Mouse (Mus musculus): ENCODE results near the gene Tmc2. TPM values are rescaled to one million over a fixed set of nuclear protein-coding genes. Genes with fewer than 3 reads are reported as not detected.

The Tmc2 gene
- polyA plus RNA-seq (2012; rRNA removed) = not detected in 2 replicates

- Histone ChIP-seq H3K27ac (ENCODE audit: control insufficient read depth, insufficient read depth, low read length) (no peak within 1 kb of the TSS), H3K27me3 (ENCODE audit: control insufficient read depth, insufficient read depth, low read length) (no peaks in the 10 kb centered on the region), H3K4me3 (ENCODE audit: control insufficient read depth, insufficient read depth, low read length) (no peak within 1 kb of the TSS), H3K36me3 (ENCODE audit: control insufficient read depth, insufficient read depth, low read length) (no peaks in the 10 kb centered on the region), H3K4me1 (replicated peaks; ENCODE audit: control insufficient read depth, insufficient read depth, low read length) (no peaks in the 10 kb centered on the region)
- TF ChIP-seq POLR2A (IDR thresholded peaks at IDR 0.05; ENCODE audit: control insufficient read depth, extremely low read depth, insufficient read depth, low read length, poor library complexity) = no peak
- TF ChIP-seq CTCF (IDR thresholded peaks at IDR 0.05; ENCODE audit: borderline replicate concordance, control insufficient read depth, extremely low read depth, insufficient read depth, low read length, poor library complexity) = no peak
- WGBS = 97% methylated on average over 16 of the region's 16 CpGs
- no peak for DNase-seq
Measured at GRCm38 (mm10) chr2:130194894-130195293, at the start of gene Tmc2. Gene Tmc2, plus strand, starts transcription at chr2:130195194.

GRCm38 (mm10) chr2:130146089-130146668, 48.8 kb upstream of the Tmc2 start:
- DNase-seq = no peak
- H3K36me3 ChIP-seq (ENCODE audit: control insufficient read depth, insufficient read depth, low read length) = no peaks in the 10 kb centered on the region
- H3K27me3 ChIP-seq (ENCODE audit: control insufficient read depth, insufficient read depth, low read length) = no peaks in the 10 kb centered on the region
- TF ChIP-seq POLR2A (IDR thresholded peaks at IDR 0.05; ENCODE audit: control insufficient read depth, extremely low read depth, insufficient read depth, low read length, poor library complexity) = no peak
- TF ChIP-seq CTCF (IDR thresholded peaks at IDR 0.05; ENCODE audit: borderline replicate concordance, control insufficient read depth, extremely low read depth, insufficient read depth, low read length, poor library complexity) = no peak
- 88% methylated on average over 5 of the region's 5 CpGs for WGBS
- no peak overlapping the region for H3K27ac ChIP-seq (ENCODE audit: control insufficient read depth, insufficient read depth, low read length)
- no peak overlapping the region for H3K4me3 ChIP-seq (ENCODE audit: control insufficient read depth, insufficient read depth, low read length)
- H3K4me1 ChIP-seq (replicated peaks; ENCODE audit: control insufficient read depth, insufficient read depth, low read length) = no peaks in the 10 kb centered on the region

GRCm38 (mm10) chr2:130155171-130155570, 39.8 kb upstream of the Tmc2 start:
- H3K27me3 ChIP-seq (ENCODE audit: control insufficient read depth, insufficient read depth, low read length) = no peaks in the 10 kb centered on the region
- no peaks in the 10 kb centered on the region for H3K36me3 ChIP-seq (ENCODE audit: control insufficient read depth, insufficient read depth, low read length)
- H3K27ac ChIP-seq (ENCODE audit: control insufficient read depth, insufficient read depth, low read length) = no peak overlapping the region
- WGBS = 89% methylated on average over 3 of the region's 3 CpGs
- no peak for DNase-seq
- no peak for TF ChIP-seq POLR2A (IDR thresholded peaks at IDR 0.05; ENCODE audit: control insufficient read depth, extremely low read depth, insufficient read depth, low read length, poor library complexity)
- H3K4me3 ChIP-seq (ENCODE audit: control insufficient read depth, insufficient read depth, low read length) = no peak overlapping the region
- H3K4me1 ChIP-seq (replicated peaks; ENCODE audit: control insufficient read depth, insufficient read depth, low read length) = no peaks in the 10 kb centered on the region

- Histone ChIP-seq H3K4me1 (replicated peaks; ENCODE audit: control insufficient read depth, insufficient read depth, low read length) (no peaks in the 10 kb centered on the region), H3K4me3 (ENCODE audit: control insufficient read depth, insufficient read depth, low read length) (no peak overlapping the region), H3K27me3 (ENCODE audit: control insufficient read depth, insufficient read depth, low read length) (no peaks in the 10 kb centered on the region), H3K36me3 (ENCODE audit: control insufficient read depth, insufficient read depth, low read length) (no peaks in the 10 kb centered on the region), H3K27ac (ENCODE audit: control insufficient read depth, insufficient read depth, low read length) (no peak overlapping the region)
- TF ChIP-seq CTCF (IDR thresholded peaks at IDR 0.05; ENCODE audit: borderline replicate concordance, control insufficient read depth, extremely low read depth, insufficient read depth, low read length, poor library complexity) (no peak), POLR2A (IDR thresholded peaks at IDR 0.05; ENCODE audit: control insufficient read depth, extremely low read depth, insufficient read depth, low read length, poor library complexity) (no peak)
- DNase-seq = no peak
Measured at GRCm38 (mm10) chr2:130155851-130156250, 39.1 kb upstream of the Tmc2 start.

GRCm38 (mm10) chr2:130157231-130158087, 37.5 kb upstream of the Tmc2 start:
- TF ChIP-seq CTCF (IDR thresholded peaks at IDR 0.05; ENCODE audit: borderline replicate concordance, control insufficient read depth, extremely low read depth, insufficient read depth, low read length, poor library complexity) = no peak
- TF ChIP-seq POLR2A (IDR thresholded peaks at IDR 0.05; ENCODE audit: control insufficient read depth, extremely low read depth, insufficient read depth, low read length, poor library complexity) = no peak
- no peaks in the 10 kb centered on the region for H3K4me1 ChIP-seq (replicated peaks; ENCODE audit: control insufficient read depth, insufficient read depth, low read length)
- WGBS = 88% methylated on average over 14 of the region's 14 CpGs
- DNase-seq = no peak
- no peak overlapping the region for H3K27ac ChIP-seq (ENCODE audit: control insufficient read depth, insufficient read depth, low read length)
- H3K27me3 ChIP-seq (ENCODE audit: control insufficient read depth, insufficient read depth, low read length) = no peaks in the 10 kb centered on the region
- H3K4me3 ChIP-seq (ENCODE audit: control insufficient read depth, insufficient read depth, low read length) = no peak overlapping the region
- H3K36me3 ChIP-seq (ENCODE audit: control insufficient read depth, insufficient read depth, low read length) = no peaks in the 10 kb centered on the region

- no peak for DNase-seq
- Histone ChIP-seq H3K4me1 (replicated peaks; ENCODE audit: control insufficient read depth, insufficient read depth, low read length) (no peaks in the 10 kb centered on the region), H3K27me3 (ENCODE audit: control insufficient read depth, insufficient read depth, low read length) (no peaks in the 10 kb centered on the region), H3K27ac (ENCODE audit: control insufficient read depth, insufficient read depth, low read length) (no peak overlapping the region), H3K36me3 (ENCODE audit: control insufficient read depth, insufficient read depth, low read length) (no peaks in the 10 kb centered on the region), H3K4me3 (ENCODE audit: control insufficient read depth, insufficient read depth, low read length) (no peak overlapping the region)
- 66% methylated on average over 4 of the region's 4 CpGs for WGBS
- TF ChIP-seq CTCF (IDR thresholded peaks at IDR 0.05; ENCODE audit: borderline replicate concordance, control insufficient read depth, extremely low read depth, insufficient read depth, low read length, poor library complexity) (no peak), POLR2A (IDR thresholded peaks at IDR 0.05; ENCODE audit: control insufficient read depth, extremely low read depth, insufficient read depth, low read length, poor library complexity) (no peak)
Measured at GRCm38 (mm10) chr2:130158088-130158437, 36.9 kb upstream of the Tmc2 start.

All from thymus, adult 2 months (tissue).